Mouse (Mus musculus) ZHBTc4 (cell line): ENCODE results near the gene Vmn1r119.
"Not testable (repeated sequence)": the region's sequence is repeated elsewhere in the genome, so short reads cannot be mapped to it uniquely, and the experiment has no call there.

Experiments used
- DNase-seq: peaks from one replicate; pipeline ENCODE4 v3.0.0-alpha.2; 2011; ENCODE audit warnings: low read depth, low spot score

Gene Vmn1r119

GRCm38 (mm10) chr7:21012355-21012754 lies at the start of gene Vmn1r119:
Vmn1r119 (minus strand) TSS chr7:21012455.
- not testable (repeated sequence) for DNase-seq

GRCm38 (mm10) chr7:21053684-21054083 lies 41.4 kb upstream of the Vmn1r119 start, which contains the start of gene Vmn1r120:
Vmn1r120 (minus strand) TSS chr7:21053784.
- DNase-seq, result not testable (repeated sequence)
